ENCODE assay signal across 8 mouse cellular contexts in genomic region chr8:110646064-110646463, GRCm38 (mm10). TPM values are rescaled to one million over a fixed set of nuclear protein-coding genes. Genes with fewer than 3 reads are reported as not detected.
DNase-seq lines count a peak whose midpoint lies in the region; ATAC-seq lines count a peak whose summit lies in the region.

No protein-coding gene starts in this region.

- no peak overlapping the region for H3K27ac ChIP-seq in midbrain, embryonic 10.5 days (replicated peaks)
- H3K27ac ChIP-seq in midbrain, embryonic 15.5 days = no peak overlapping the region
- no peak overlapping the region for H3K27ac ChIP-seq in hindbrain, embryonic 13.5 days
- H3K27ac ChIP-seq in stomach, embryonic 15.5 days = no peak overlapping the region

- no peaks in the 10 kb centered on the region for H3K9me3 ChIP-seq in midbrain, embryonic 10.5 days (replicated peaks)
- no peaks in the 10 kb centered on the region for H3K9me3 ChIP-seq in midbrain, embryonic 15.5 days
- no peaks in the 10 kb centered on the region for H3K9me3 ChIP-seq in hindbrain, embryonic 13.5 days
- no peaks in the 10 kb centered on the region for H3K9me3 ChIP-seq in stomach, embryonic 15.5 days

- H3K9ac ChIP-seq in midbrain, embryonic 15.5 days = no peak overlapping the region
- H3K9ac ChIP-seq in hindbrain, embryonic 13.5 days = no peak overlapping the region
- no peak overlapping the region for H3K9ac ChIP-seq in stomach, embryonic 15.5 days

- peak; percentile 46 for DNase-seq in midbrain, embryonic 10.5 days (ENCODE audit: low spot score)
- DNase-seq in cerebellum, adult 9-11 months = peak; percentile 88
- DNase-seq in frontal cortex, postnatal 25 days (ENCODE audit: low spot score in 2 of 2) = peak; percentile 47 to 72
- peak; percentile 73 to 81 for DNase-seq in layer of hippocampus, postnatal 25 days (ENCODE audit: extremely low spot score in 1 of 2, low spot score in 1 of 2)

- ATAC-seq in midbrain, embryonic 15.5 days (replicated peaks) = no peak
- 0 out of 2 replicates have a peak, but pooled peaks have one; percentile 54 for ATAC-seq in hindbrain, embryonic 13.5 days (ENCODE audit: low FRiP score)
- peak; percentile 95 for ATAC-seq in megakaryocyte progenitor cell, adult 5-6 weeks (replicated peaks; ENCODE audit: poor library complexity)
- ATAC-seq in stomach, embryonic 15.5 days (ENCODE audit: insufficient read depth, low FRiP score, low read depth) = peak; percentile 53; the same call in 1 of the 2 replicates

- peaks cover 47% of the 10 kb centered on the region for H3K36me3 ChIP-seq in midbrain, embryonic 10.5 days
- peaks cover 3% of the 10 kb centered on the region; the same call in 1 of the 2 replicates for H3K36me3 ChIP-seq in midbrain, embryonic 15.5 days (replicated peaks)
- peaks cover 64% of the 10 kb centered on the region for H3K36me3 ChIP-seq in hindbrain, embryonic 13.5 days
- peaks cover 7% of the 10 kb centered on the region; the same call in 1 of the 2 replicates for H3K36me3 ChIP-seq in stomach, embryonic 15.5 days

- H3K4me1 ChIP-seq in midbrain, embryonic 10.5 days = no peaks in the 10 kb centered on the region
- no peaks in the 10 kb centered on the region for H3K4me1 ChIP-seq in midbrain, embryonic 15.5 days
- 0 out of 2 replicates have a peak, but pooled peaks cover 3% of the 10 kb centered on the region for H3K4me1 ChIP-seq in hindbrain, embryonic 13.5 days (replicated peaks)
- H3K4me1 ChIP-seq in stomach, embryonic 15.5 days = no peaks in the 10 kb centered on the region

- no peak overlapping the region for H3K4me3 ChIP-seq in midbrain, embryonic 10.5 days
- no peak overlapping the region for H3K4me3 ChIP-seq in midbrain, embryonic 15.5 days
- H3K4me3 ChIP-seq in hindbrain, embryonic 13.5 days = no peak overlapping the region
- H3K4me3 ChIP-seq in stomach, embryonic 15.5 days (replicated peaks) = no peak overlapping the region

- H3K27me3 ChIP-seq in midbrain, embryonic 10.5 days (ENCODE audit: low read depth, poor library complexity, severe bottlenecking) = no peaks in the 10 kb centered on the region
- no peaks in the 10 kb centered on the region for H3K27me3 ChIP-seq in midbrain, embryonic 15.5 days (replicated peaks)
- no peaks in the 10 kb centered on the region for H3K27me3 ChIP-seq in hindbrain, embryonic 13.5 days
- no peaks in the 10 kb centered on the region for H3K27me3 ChIP-seq in stomach, embryonic 15.5 days (replicated peaks)

- H3K4me2 ChIP-seq in midbrain, embryonic 15.5 days = no peak overlapping the region
- H3K4me2 ChIP-seq in hindbrain, embryonic 13.5 days = no peak overlapping the region
- H3K4me2 ChIP-seq in stomach, embryonic 15.5 days = no peak overlapping the region

- 35% methylated on average over 6 of the region's 6 CpGs for WGBS in midbrain, embryonic 10.5 days
- 34% methylated on average over 6 of the region's 6 CpGs for WGBS in midbrain, embryonic 15.5 days
- WGBS in hindbrain, embryonic 13.5 days = 50% methylated on average over 6 of the region's 6 CpGs
- WGBS in stomach, embryonic 15.5 days = 32% methylated on average over 6 of the region's 6 CpGs

RNA-seq across cellular contexts. Expression of gene Vac14, which starts 27.7 kb away (rescaled TPM):
- 27.7 and 28.1 TPM in 2 replicates for polyA plus RNA-seq in midbrain, embryonic 10.5 days (2016; fragmentation: Nextera tagmentation; extraction: Ambion mirVana)
- polyA plus RNA-seq in midbrain, embryonic 15.5 days (2015; fragmentation: Nextera tagmentation; extraction: Ambion mirVana) = 32.0 and 32.7 TPM in 2 replicates
- polyA plus RNA-seq in hindbrain, embryonic 13.5 days (2015; fragmentation: Nextera tagmentation; extraction: Ambion mirVana) = 23.7 and 24.9 TPM in 2 replicates
- 10 to 100 TPM; 23.7 to 24.5 TPM for total RNA-seq in layer of hippocampus, postnatal 25 days (2021)
- total RNA-seq in megakaryocyte progenitor cell, adult 5-6 weeks (2015) = 33.2 and 38.1 TPM in 2 replicates
- total RNA-seq in megakaryocyte progenitor cell, adult 5-6 weeks (2017) = 24.9 and 26.2 TPM in 2 replicates
- 16.4 and 20.1 TPM in 2 replicates for polyA plus RNA-seq in stomach, embryonic 15.5 days (2015; fragmentation: Nextera tagmentation; extraction: Ambion mirVana)
